Mouse (Mus musculus) bone marrow, adult 2 months (tissue): ENCODE measurements around the gene Kif2b. TPM values are rescaled to one million over a fixed set of nuclear protein-coding genes. Genes with fewer than 3 reads are reported as not detected.

Experiments used
- H3K27ac ChIP-seq: fragments of 200-500 bp; 2 replicates; pipeline ENCODE4 v1.5.1; 2012; ENCODE audit warnings: low read depth, mild to moderate bottlenecking, control low read depth, inconsistent platforms, low read length; ENCODE audit not compliant: control insufficient read depth, poor library complexity, insufficient read depth
- H3K4me1 ChIP-seq: fragments of 200-500 bp; 2 replicates; pipeline ENCODE4 v1.6.1; 2011; ENCODE audit warnings: low read length; ENCODE audit not compliant: control insufficient read depth, insufficient read depth
- H3K4me3 ChIP-seq: fragments of 200-500 bp; replicated peaks from 2 replicates; pipeline ENCODE3; 2011; ENCODE audit warnings: mild to moderate bottlenecking, low read depth, low read length, control low read depth; ENCODE audit not compliant: control insufficient read depth
- CTCF ChIP-seq: fragments of 200-500 bp; IDR thresholded peaks from 2 replicates; pipeline ENCODE4 v1.5.1; 2011; ENCODE audit warnings: low read length, control low read depth; ENCODE audit not compliant: control insufficient read depth, insufficient read depth
- POLR2A ChIP-seq: fragments of 200-500 bp; IDR thresholded peaks from 2 replicates; pipeline ENCODE4 v1.6.1; 2011; ENCODE audit warnings: low read depth, mild to moderate bottlenecking, control low read depth, low read length, borderline replicate concordance; ENCODE audit not compliant: control insufficient read depth
- WGBS: fragments of 180-500 bp; shearing (Covaris S2); methylation state at CpG from one replicate; pipeline ENCODE4 v1.1.7; 2018; 5-methylcytosine and 5-hydroxymethylcytosine counted together
- polyA plus RNA-seq: library from polyadenylated mRNA; stranded (reverse); fragments of >200 nt; gene quantifications from 2 replicates; pipeline ENCODE4 v1.2.4, GENCODE M21; 2011; ENCODE audit warnings: low replicate concordance; ENCODE audit not compliant: missing spikeins, insufficient read depth, insufficient read length

The Kif2b gene
- not detected in 2 replicates for polyA plus RNA-seq

- no peak within 1 kb of the TSS for H3K4me3 ChIP-seq
- no peak within 1 kb of the TSS for H3K27ac ChIP-seq
- no peaks in the 10 kb centered on the region for H3K4me1 ChIP-seq
- WGBS = 78% methylated on average over 9 of the region's 9 CpGs
- TF ChIP-seq CTCF (no peak), POLR2A (no peak)
Observed at GRCm38 (mm10) chr11:91577317-91577716, at the start of gene Kif2b. TSS of gene Kif2b (minus strand) at chr11:91577558.

- WGBS = 70% methylated on average over 3 of the region's 3 CpGs
Observed at GRCm38 (mm10) chr11:91593088-91593487, 15.7 kb upstream of the Kif2b start.

GRCm38 (mm10) chr11:91576856-91577255 lies 502 bp downstream of the Kif2b start:
- Histone ChIP-seq H3K4me3 (no peak overlapping the region), H3K4me1 (no peaks in the 10 kb centered on the region), H3K27ac (no peak overlapping the region)
- WGBS = 92% methylated on average over 19 of the region's 19 CpGs
- TF ChIP-seq CTCF (no peak), POLR2A (no peak)

More at GRCm38 (mm10) chr11:91593088-91593487, 15.7 kb upstream of the Kif2b start:
- Histone ChIP-seq H3K4me3 (no peak overlapping the region), H3K27ac (no peak overlapping the region), H3K4me1 (no peaks in the 10 kb centered on the region)
- no peak for TF ChIP-seq CTCF
- TF ChIP-seq POLR2A = no peak

- H3K4me3 ChIP-seq = no peak overlapping the region
- no peaks in the 10 kb centered on the region for H3K4me1 ChIP-seq
- 81% methylated on average over 8 of the region's 8 CpGs for WGBS
- no peak for TF ChIP-seq CTCF
- TF ChIP-seq POLR2A = no peak
- no peak overlapping the region for H3K27ac ChIP-seq
Observed at GRCm38 (mm10) chr11:91575406-91575805, 2.0 kb downstream of the Kif2b start.

- H3K4me1 ChIP-seq = no peaks in the 10 kb centered on the region
- no peak overlapping the region for H3K4me3 ChIP-seq
- H3K27ac ChIP-seq = no peak overlapping the region
- WGBS = 1% methylated on average over 3 of the region's 3 CpGs
- no peak for TF ChIP-seq CTCF
- TF ChIP-seq POLR2A = no peak
Observed at GRCm38 (mm10) chr11:91574477-91574876, 2.9 kb downstream of the Kif2b start.

GRCm38 (mm10) chr11:91530737-91531136 lies 46.6 kb downstream of the Kif2b start:
- TF ChIP-seq CTCF (no peak), POLR2A (no peak)
- Histone ChIP-seq H3K27ac (no peak overlapping the region), H3K4me3 (no peak overlapping the region), H3K4me1 (no peaks in the 10 kb centered on the region)
- 76% methylated on average over 4 of the region's 4 CpGs for WGBS
